Mouse (Mus musculus): ENCODE data around the gene Sirt7.

DNA sequence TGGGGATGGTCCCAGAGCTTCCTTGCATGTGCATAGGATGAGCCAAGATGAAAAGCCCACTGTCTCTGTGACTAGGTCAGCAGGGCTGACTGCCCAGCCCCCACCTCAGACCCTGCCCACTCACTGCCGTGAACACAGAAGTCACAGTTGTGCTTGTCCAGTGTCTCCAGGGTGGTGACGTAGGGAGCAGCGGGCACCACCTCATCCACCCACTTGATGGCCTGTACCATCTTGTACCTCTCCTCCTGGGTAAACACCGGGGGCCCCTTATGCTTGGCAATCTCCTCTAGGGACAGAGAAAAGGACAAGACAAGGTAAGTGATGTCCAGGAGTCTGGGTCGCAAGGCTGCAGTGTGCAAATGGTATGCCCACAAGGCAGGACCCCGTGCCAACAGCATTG lies 9.9 kb downstream of the Sirt7 start:
- TF ChIP-seq CTCF (conservative IDR thresholded peaks at IDR 0.05; ENCODE audit: low read length) (no peak), NANOG (IDR thresholded peaks at IDR 0.05; ENCODE audit: borderline replicate concordance, low read length) (no peak), POU5F1 (IDR thresholded peaks at IDR 0.05; ENCODE audit: borderline replicate concordance, low read length) (no peak)
